In genomic region chr12:85638541-85639325, GRCm38 (mm10) we compare ENCODE assay signal across 9 mouse cellular contexts. TPM values are rescaled to one million over a fixed set of nuclear protein-coding genes. Genes with fewer than 3 reads are reported as not detected.
DNase-seq lines count a peak whose midpoint lies in the region; ATAC-seq and TF ChIP-seq lines count a peak whose summit lies in the region.
"Had no signal": no experiment of that assay in that cellular context is flagged by ENCODE, and none has a peak within 500 bp of the region (broad histone marks: within the 10 kb centered on the region; RNA-seq: fewer than 3 reads in every experiment).

No protein-coding gene starts in this region.

- intact Hi-C loops in gastrocnemius, postnatal 14 days (cut with DNase I; ENCODE audit: low total_unique reads): no loop called here

- H3K36me3 ChIP-seq in intestine, embryonic 15.5 days: no peaks in the 10 kb centered on the region
- H3K36me3 ChIP-seq in intestine, postnatal 0 days (ENCODE audit: control insufficient read depth, insufficient read depth): peaks cover 3% of the 10 kb centered on the region; the same call in 1 of the 2 replicates
- H3K36me3 ChIP-seq in E14TG2a.4 (ENCODE audit: insufficient read depth, low read length): peaks cover 15% of the 10 kb centered on the region
- H3K36me3 ChIP-seq in stomach, embryonic 14.5 days (ENCODE audit: control insufficient read depth, insufficient read depth, low read length): peaks cover 4% of the 10 kb centered on the region; the same call in 1 of the 2 replicates

- peaks cover 11% of the 10 kb centered on the region for H3K4me1 ChIP-seq in intestine, embryonic 15.5 days (replicated peaks)
- 0 out of 2 replicates have a peak, but pooled peaks cover 4% of the 10 kb centered on the region for H3K4me1 ChIP-seq in intestine, postnatal 0 days (replicated peaks; ENCODE audit: control insufficient read depth, insufficient read depth, low read length)
- H3K4me1 ChIP-seq in E14TG2a.4 (replicated peaks; ENCODE audit: low read depth, low read length): peaks cover 51% of the 10 kb centered on the region
- peaks cover 24% of the 10 kb centered on the region for H3K4me1 ChIP-seq in stomach, embryonic 14.5 days (ENCODE audit: control insufficient read depth, insufficient read depth, low read length)
- H3K4me1 ChIP-seq: limb, embryonic 13.5 days had no signal

- peak overlapping the region; percentile 28; the same call in 1 of the 2 replicates for H3K27ac ChIP-seq in intestine, embryonic 15.5 days
- no peak overlapping the region for H3K27ac ChIP-seq in intestine, postnatal 0 days (ENCODE audit: low read depth, low read length)
- H3K27ac ChIP-seq in stomach, embryonic 14.5 days (ENCODE audit: low read length): peak overlapping the region; percentile 61; the same call in 1 of the 2 replicates
- H3K27ac ChIP-seq: embryonic facial prominence, embryonic 12.5 days; limb, embryonic 13.5 days had no signal

- H3K9me3 ChIP-seq in intestine, embryonic 15.5 days: no peaks in the 10 kb centered on the region
- H3K9me3 ChIP-seq in intestine, postnatal 0 days (ENCODE audit: control insufficient read depth): no peaks in the 10 kb centered on the region
- no peaks in the 10 kb centered on the region for H3K9me3 ChIP-seq in E14TG2a.4 (ENCODE audit: low read length)
- no peaks in the 10 kb centered on the region for H3K9me3 ChIP-seq in stomach, embryonic 14.5 days (ENCODE audit: control insufficient read depth, low read depth, low read length)
- H3K9me3 ChIP-seq: embryonic facial prominence, embryonic 12.5 days; limb, embryonic 13.5 days had no signal

- no peak overlapping the region for H3K9ac ChIP-seq in intestine, embryonic 15.5 days
- no peak overlapping the region for H3K9ac ChIP-seq in intestine, postnatal 0 days (ENCODE audit: low read depth, low read length)
- no peak overlapping the region for H3K9ac ChIP-seq in stomach, embryonic 14.5 days (replicated peaks; ENCODE audit: low read depth, low read length)
- H3K9ac ChIP-seq: embryonic facial prominence, embryonic 12.5 days; limb, embryonic 13.5 days had no signal

- no peak for TF ChIP-seq CTCF in intestine, postnatal 0 days (IDR thresholded peaks at IDR 0.05; ENCODE audit: low read depth)
- TF ChIP-seq CTCF in E14TG2a.4 (conservative IDR thresholded peaks at IDR 0.05; ENCODE audit: low read length): no peak

- ATAC-seq in intestine, embryonic 15.5 days: no peak; the same call in 1 of the 2 replicates
- ATAC-seq in intestine, postnatal 0 days: no peak
- ATAC-seq in stomach, embryonic 14.5 days (ENCODE audit: insufficient number of reproducible peaks, insufficient read depth, low FRiP score, low read depth): 0 out of 2 replicates have a peak, but pooled peaks have one; percentile 38

- H3K4me3 ChIP-seq in intestine, embryonic 15.5 days (replicated peaks): no peak overlapping the region
- H3K4me3 ChIP-seq in intestine, postnatal 0 days (ENCODE audit: low read depth, low read length): no peak overlapping the region
- peak overlapping the region; percentile 62 for H3K4me3 ChIP-seq in E14TG2a.4 (replicated peaks; ENCODE audit: low read length)
- H3K4me3 ChIP-seq in stomach, embryonic 14.5 days (ENCODE audit: low read depth, low read length): no peak overlapping the region
- H3K4me3 ChIP-seq: embryonic facial prominence, embryonic 12.5 days; limb, embryonic 13.5 days had no signal

- WGBS in intestine, embryonic 15.5 days: 72% methylated on average over 20 of the region's 20 CpGs
- 73% methylated on average over 20 of the region's 20 CpGs for WGBS in intestine, postnatal 0 days
- WGBS in stomach, embryonic 14.5 days: 66% methylated on average over 20 of the region's 20 CpGs

- H3K27me3 ChIP-seq in intestine, embryonic 15.5 days (replicated peaks): no peaks in the 10 kb centered on the region
- H3K27me3 ChIP-seq in intestine, postnatal 0 days (replicated peaks; ENCODE audit: control insufficient read depth, insufficient read depth, low read length): no peaks in the 10 kb centered on the region
- peaks cover 7% of the 10 kb centered on the region; the same call in 1 of the 2 replicates for H3K27me3 ChIP-seq in E14TG2a.4 (ENCODE audit: insufficient read depth, low read length)
- H3K27me3 ChIP-seq in stomach, embryonic 14.5 days (ENCODE audit: control insufficient read depth, insufficient read depth, low read length): no peaks in the 10 kb centered on the region
- H3K27me3 ChIP-seq: embryonic facial prominence, embryonic 12.5 days; limb, embryonic 13.5 days had no signal

- DNase-seq in ZHBTc4 (ENCODE audit: low read depth, low spot score): peak; percentile 62
- DNase-seq in gastrocnemius, postnatal 14 days: no peak
- no peak for DNase-seq in right cerebral cortex, postnatal 14 days

- no peak overlapping the region for H3K4me2 ChIP-seq in intestine, embryonic 15.5 days (replicated peaks)
- no peak overlapping the region for H3K4me2 ChIP-seq in intestine, postnatal 0 days (replicated peaks; ENCODE audit: low read depth)
- H3K4me2 ChIP-seq in stomach, embryonic 14.5 days (replicated peaks; ENCODE audit: low read depth, low read length): no peak overlapping the region; the same call in 1 of the 2 replicates
- H3K4me2 ChIP-seq: embryonic facial prominence, embryonic 12.5 days; limb, embryonic 13.5 days had no signal

RNA-seq across cellular contexts. Expression of gene Jdp2, which starts 39.9 kb away (rescaled TPM):
- polyA plus RNA-seq in intestine, embryonic 15.5 days (2015; fragmentation: Nextera tagmentation; extraction: Ambion mirVana): 0.62 and 0.74 TPM in 2 replicates
- polyA plus RNA-seq in intestine, postnatal 0 days (2015; fragmentation: Nextera tagmentation; extraction: Ambion mirVana): 0.44 TPM in 2 replicates
- polyA plus RNA-seq in stomach, embryonic 14.5 days (2014; fragmentation: Nextera tagmentation; extraction: Ambion mirVana): 0.98 and 1.4 TPM in 2 replicates
- total RNA-seq in gastrocnemius, postnatal 14 days (2021): 10 to 100 TPM in 1 of 2 experiments, 1 to 10 TPM in 1; 9.4 to 11.6 TPM

RNA-seq across cellular contexts. Expression of gene Batf, which starts 47.7 kb away (rescaled TPM):
- 2.6 and 2.9 TPM in 2 replicates for polyA plus RNA-seq in intestine, embryonic 15.5 days (2015; fragmentation: Nextera tagmentation; extraction: Ambion mirVana)
- 2.5 and 3.0 TPM in 2 replicates for polyA plus RNA-seq in intestine, postnatal 0 days (2015; fragmentation: Nextera tagmentation; extraction: Ambion mirVana)
- 2.6 and 4.3 TPM in 2 replicates for polyA plus RNA-seq in stomach, embryonic 14.5 days (2014; fragmentation: Nextera tagmentation; extraction: Ambion mirVana)
- total RNA-seq in gastrocnemius, postnatal 14 days (2021): under 1 TPM; 0.29 to 0.40 TPM
